Mouse (Mus musculus) olfactory bulb, adult 2 months (tissue): Measurements from ENCODE around the gene Apod.

Experiments
- CTCF ChIP-seq: fragments of 200-500 bp; IDR thresholded peaks from 2 replicates; pipeline ENCODE4 v1.5.1; 2012; ENCODE audit warnings: low read depth, mild to moderate bottlenecking, low read length, moderate library complexity; ENCODE audit not compliant: insufficient read depth
- POLR2A ChIP-seq: fragments of 200-500 bp; IDR thresholded peaks from 2 replicates; pipeline ENCODE4 v1.6.1; 2012; ENCODE audit warnings: mild to moderate bottlenecking, low read depth, low read length, moderate library complexity; ENCODE audit not compliant: insufficient read depth

GRCm38 (mm10) chr16:31325966-31326365, 11.4 kb upstream of the Apod start:
- no peak for TF ChIP-seq POLR2A
- no peak for TF ChIP-seq CTCF
